Mouse (Mus musculus): ENCODE measurements around the gene Cd47. TPM values are rescaled to one million over a fixed set of nuclear protein-coding genes. Genes with fewer than 3 reads are reported as not detected.

The Cd47 gene
- 79.4 TPM for polyA plus RNA-seq (2012; fragmentation: generic; extraction: Trizol)

DNA sequence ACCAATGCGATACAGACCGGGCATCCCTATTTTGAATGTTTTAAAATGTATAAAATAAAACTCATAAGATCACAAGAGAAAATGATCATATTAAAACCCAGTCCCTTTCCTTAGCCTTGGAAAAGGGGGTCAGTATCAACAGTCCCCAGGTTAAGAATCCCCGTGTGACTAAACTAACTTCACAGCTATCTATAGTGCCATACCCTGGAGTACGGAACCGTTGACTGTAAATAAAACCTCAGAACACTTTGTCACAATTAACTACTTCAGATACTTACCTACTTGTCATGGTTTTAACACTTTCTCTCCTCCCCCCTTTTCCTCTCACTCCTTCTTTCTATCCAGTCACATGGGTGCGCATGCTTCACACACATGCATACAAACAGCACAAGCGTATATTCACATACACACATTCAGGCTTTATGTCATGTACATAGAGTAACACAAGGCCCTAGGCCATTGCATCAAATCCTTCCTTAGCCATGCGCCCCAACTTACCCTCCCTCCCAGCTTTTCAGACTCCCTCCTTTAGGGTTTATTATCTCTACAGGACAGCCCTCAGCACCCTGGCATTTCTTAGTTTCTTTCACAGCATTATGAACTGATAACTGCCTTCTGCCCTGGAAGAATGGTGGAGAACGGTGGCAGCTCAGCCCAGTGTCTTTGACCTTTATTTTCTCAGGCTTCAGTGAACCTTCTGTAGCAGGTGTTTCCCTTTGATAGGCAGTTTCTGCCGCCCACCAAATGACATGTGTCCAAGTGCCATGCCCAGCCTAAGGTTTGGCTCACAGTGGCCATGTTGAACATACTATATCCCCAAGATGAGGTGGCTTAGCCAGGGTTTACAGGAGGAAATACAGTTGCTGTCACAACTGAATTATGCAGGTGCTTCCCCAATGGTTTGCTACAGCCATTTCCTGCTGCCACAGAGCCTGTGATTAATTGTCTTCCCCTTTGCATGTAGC lies at the start of gene Cd47:
Gene Cd47 (plus strand): TSS at position 937 of the 965 bp plus-strand sequence.
- Histone ChIP-seq H3ac (ENCODE audit: control insufficient read depth, insufficient read length) (no peak within 1 kb of the TSS), H3K27me3 (ENCODE audit: control insufficient read depth, insufficient read depth, insufficient read length) (no peaks in the 10 kb centered on the region), H3K4me3 (no peak within 1 kb of the TSS), H3K4me2 (ENCODE audit: low read depth) (no peak within 1 kb of the TSS), H3K79me2 (ENCODE audit: control insufficient read depth, insufficient read depth) (no peaks in the 10 kb centered on the region), H3K36me3 (ENCODE audit: control insufficient read depth, insufficient read depth) (no peaks in the 10 kb centered on the region)
- TF ChIP-seq MYOG (IDR thresholded peaks at IDR 0.05; ENCODE audit: control insufficient read depth in 1 of 3, insufficient read depth in 1 of 3, insufficient read length in 2 of 3, low read depth in 2 of 3) (no peak), REST (IDR thresholded peaks at IDR 0.05; ENCODE audit: insufficient read depth, insufficient read length) (no peak), TCF3 (IDR thresholded peaks at IDR 0.05; ENCODE audit: insufficient read length, low read depth) (no peak), USF1 (IDR thresholded peaks at IDR 0.05; ENCODE audit: low read depth) (no peak), SRF (IDR thresholded peaks at IDR 0.05; ENCODE audit: control insufficient read depth, insufficient read length, low read depth) (no peak), MYOD1 (IDR thresholded peaks at IDR 0.05; ENCODE audit: control insufficient read depth in 1 of 3, insufficient read length in 2 of 3, low read depth in 2 of 3) (no peak), E2F4 (IDR thresholded peaks at IDR 0.05; ENCODE audit: insufficient read depth) (no peak), MAX (IDR thresholded peaks at IDR 0.05; ENCODE audit: low read depth) (no peak), TCF12 (IDR thresholded peaks at IDR 0.05; ENCODE audit: insufficient read depth, poor library complexity, severe bottlenecking) (no peak), POLR2A (IDR thresholded peaks at IDR 0.05; ENCODE audit: insufficient read length, low read depth) (no peak), CEBPB (IDR thresholded peaks at IDR 0.05; ENCODE audit: insufficient read depth, poor library complexity, severe bottlenecking) (no peak), POLR2AphosphoS2 (IDR thresholded peaks at IDR 0.05; ENCODE audit: insufficient read length, low read depth) (no peak)

DNA sequence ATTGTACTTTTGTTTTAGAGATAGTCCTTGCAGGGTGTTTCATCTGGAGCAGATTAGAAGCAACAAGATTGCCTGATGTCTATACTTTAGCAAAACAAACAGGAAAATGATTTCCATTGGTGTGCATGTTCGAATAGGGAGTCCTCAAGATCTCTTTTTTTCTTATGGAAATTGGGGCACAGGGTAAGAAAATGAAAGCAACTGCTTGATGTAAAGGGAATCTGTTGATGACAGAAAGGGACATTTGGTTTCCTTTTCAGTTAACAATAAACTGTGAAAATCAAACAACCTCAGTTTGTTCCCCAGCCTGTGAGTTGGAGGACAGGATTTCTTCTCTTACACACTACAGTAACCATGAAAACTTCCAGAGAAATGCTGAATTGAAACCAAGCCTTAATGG lies 47.4 kb upstream of the Cd47 start:
- Histone ChIP-seq H3K27me3 (ENCODE audit: control insufficient read depth, insufficient read depth, insufficient read length) (no peaks in the 10 kb centered on the region), H3K36me3 (ENCODE audit: control insufficient read depth, insufficient read depth) (no peaks in the 10 kb centered on the region), H3K4me2 (ENCODE audit: low read depth) (no peak overlapping the region), H3K79me2 (ENCODE audit: control insufficient read depth, insufficient read depth) (no peaks in the 10 kb centered on the region), H3ac (ENCODE audit: control insufficient read depth, insufficient read length) (no peak overlapping the region), H3K4me3 (no peak overlapping the region)
- TF ChIP-seq POLR2AphosphoS2 (IDR thresholded peaks at IDR 0.05; ENCODE audit: insufficient read length, low read depth) = no peak
- TF ChIP-seq MYOD1 (IDR thresholded peaks at IDR 0.05; ENCODE audit: control insufficient read depth in 1 of 3, insufficient read length in 2 of 3, low read depth in 2 of 3) = no peak
- no peak for TF ChIP-seq SRF (IDR thresholded peaks at IDR 0.05; ENCODE audit: control insufficient read depth, insufficient read length, low read depth)
- no peak for TF ChIP-seq REST (IDR thresholded peaks at IDR 0.05; ENCODE audit: insufficient read depth, insufficient read length)
- no peak for TF ChIP-seq CEBPB (IDR thresholded peaks at IDR 0.05; ENCODE audit: insufficient read depth, poor library complexity, severe bottlenecking)
- no peak for TF ChIP-seq TCF3 (IDR thresholded peaks at IDR 0.05; ENCODE audit: insufficient read length, low read depth)
- no peak for TF ChIP-seq TCF12 (IDR thresholded peaks at IDR 0.05; ENCODE audit: insufficient read depth, poor library complexity, severe bottlenecking)
- no peak for TF ChIP-seq POLR2A (IDR thresholded peaks at IDR 0.05; ENCODE audit: insufficient read length, low read depth)
- TF ChIP-seq MAX (IDR thresholded peaks at IDR 0.05; ENCODE audit: low read depth) = no peak
- TF ChIP-seq USF1 (IDR thresholded peaks at IDR 0.05; ENCODE audit: low read depth) = no peak
- no peak for TF ChIP-seq MYOG (IDR thresholded peaks at IDR 0.05; ENCODE audit: control insufficient read depth in 1 of 3, insufficient read depth in 1 of 3, insufficient read length in 2 of 3, low read depth in 2 of 3)
- TF ChIP-seq E2F4 (IDR thresholded peaks at IDR 0.05; ENCODE audit: insufficient read depth) = no peak

GRCm38 (mm10) chr16:49753318-49753717 lies 47.0 kb upstream of the Cd47 start:
- no peak overlapping the region for H3K4me3 ChIP-seq
- H3K27me3 ChIP-seq (ENCODE audit: control insufficient read depth, insufficient read depth, insufficient read length) = no peaks in the 10 kb centered on the region
- no peaks in the 10 kb centered on the region for H3K79me2 ChIP-seq (ENCODE audit: control insufficient read depth, insufficient read depth)
- H3K36me3 ChIP-seq (ENCODE audit: control insufficient read depth, insufficient read depth) = no peaks in the 10 kb centered on the region
- H3ac ChIP-seq (ENCODE audit: control insufficient read depth, insufficient read length) = no peak overlapping the region
- TF ChIP-seq TCF3 (IDR thresholded peaks at IDR 0.05; ENCODE audit: insufficient read length, low read depth) = no peak
- TF ChIP-seq POLR2A (IDR thresholded peaks at IDR 0.05; ENCODE audit: insufficient read length, low read depth) = no peak
- no peak for TF ChIP-seq E2F4 (IDR thresholded peaks at IDR 0.05; ENCODE audit: insufficient read depth)
- no peak for TF ChIP-seq POLR2AphosphoS2 (IDR thresholded peaks at IDR 0.05; ENCODE audit: insufficient read length, low read depth)
- TF ChIP-seq USF1 (IDR thresholded peaks at IDR 0.05; ENCODE audit: low read depth) = no peak
- TF ChIP-seq MAX (IDR thresholded peaks at IDR 0.05; ENCODE audit: low read depth) = no peak
- TF ChIP-seq MYOG (IDR thresholded peaks at IDR 0.05; ENCODE audit: control insufficient read depth in 1 of 3, insufficient read depth in 1 of 3, insufficient read length in 2 of 3, low read depth in 2 of 3) = no peak
- no peak for TF ChIP-seq TCF12 (IDR thresholded peaks at IDR 0.05; ENCODE audit: insufficient read depth, poor library complexity, severe bottlenecking)
- TF ChIP-seq CEBPB (IDR thresholded peaks at IDR 0.05; ENCODE audit: insufficient read depth, poor library complexity, severe bottlenecking) = no peak
- TF ChIP-seq REST (IDR thresholded peaks at IDR 0.05; ENCODE audit: insufficient read depth, insufficient read length) = no peak
- no peak for TF ChIP-seq SRF (IDR thresholded peaks at IDR 0.05; ENCODE audit: control insufficient read depth, insufficient read length, low read depth)
- no peak for TF ChIP-seq MYOD1 (IDR thresholded peaks at IDR 0.05; ENCODE audit: control insufficient read depth in 1 of 3, insufficient read length in 2 of 3, low read depth in 2 of 3)
- no peak overlapping the region for H3K4me2 ChIP-seq (ENCODE audit: low read depth)

DNA sequence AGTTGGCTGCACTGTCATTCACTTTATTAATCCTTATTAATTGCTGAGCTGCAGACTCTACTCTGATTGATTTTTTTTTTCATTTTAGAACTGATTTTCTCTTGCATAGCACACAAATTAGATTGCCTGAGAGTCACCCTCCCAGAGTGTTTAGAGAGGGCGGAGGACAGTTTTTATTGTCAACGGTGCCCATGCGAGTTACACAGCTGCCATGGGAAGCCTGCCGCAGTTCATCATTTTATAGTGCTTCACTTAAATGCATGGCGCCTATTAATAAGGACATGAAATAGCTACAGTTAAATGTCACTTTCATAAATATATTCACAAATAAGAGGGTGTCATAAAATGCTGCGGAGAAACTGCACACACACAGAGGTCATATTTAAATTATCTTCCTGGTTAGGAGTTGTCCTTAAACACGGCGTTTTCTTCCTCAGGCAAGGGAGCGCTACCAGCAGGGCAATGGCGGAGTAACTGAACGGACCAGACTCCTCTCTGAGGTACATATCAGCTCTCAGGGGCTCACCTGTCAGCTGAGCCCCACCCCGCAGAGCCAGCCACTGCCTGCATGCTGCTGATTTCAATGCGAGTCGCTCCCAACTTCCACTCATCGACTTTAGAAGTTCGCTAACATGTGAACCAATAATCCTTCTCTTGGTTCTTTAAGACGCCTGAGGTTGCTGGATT lies 39.7 kb upstream of the Cd47 start:
- no peaks in the 10 kb centered on the region for H3K27me3 ChIP-seq (ENCODE audit: control insufficient read depth, insufficient read depth, insufficient read length)
- H3ac ChIP-seq (ENCODE audit: control insufficient read depth, insufficient read length) = no peak overlapping the region
- TF ChIP-seq TCF12 (IDR thresholded peaks at IDR 0.05; ENCODE audit: insufficient read depth, poor library complexity, severe bottlenecking) (no peak), CEBPB (IDR thresholded peaks at IDR 0.05; ENCODE audit: insufficient read depth, poor library complexity, severe bottlenecking) (no peak), MAX (IDR thresholded peaks at IDR 0.05; ENCODE audit: low read depth) (no peak), MYOG (IDR thresholded peaks at IDR 0.05; ENCODE audit: control insufficient read depth in 1 of 3, insufficient read depth in 1 of 3, insufficient read length in 2 of 3, low read depth in 2 of 3) (no peak), E2F4 (IDR thresholded peaks at IDR 0.05; ENCODE audit: insufficient read depth) (no peak), SRF (IDR thresholded peaks at IDR 0.05; ENCODE audit: control insufficient read depth, insufficient read length, low read depth) (no peak), MYOD1 (IDR thresholded peaks at IDR 0.05; ENCODE audit: control insufficient read depth in 1 of 3, insufficient read length in 2 of 3, low read depth in 2 of 3) (no peak), USF1 (IDR thresholded peaks at IDR 0.05; ENCODE audit: low read depth) (no peak), POLR2A (IDR thresholded peaks at IDR 0.05; ENCODE audit: insufficient read length, low read depth) (no peak)
- no peak overlapping the region for H3K4me3 ChIP-seq
- no peak overlapping the region for H3K4me2 ChIP-seq (ENCODE audit: low read depth)
- peaks cover 8% of the 10 kb centered on the region for H3K36me3 ChIP-seq (ENCODE audit: control insufficient read depth, insufficient read depth)
- no peaks in the 10 kb centered on the region for H3K79me2 ChIP-seq (ENCODE audit: control insufficient read depth, insufficient read depth)

All from myocyte (in vitro differentiated cells).